Mouse (Mus musculus) olfactory bulb, adult 2 months (tissue): ENCODE measurements around the gene Skap2.

Experiments
- CTCF ChIP-seq: fragments of 200-500 bp; IDR thresholded peaks from 2 replicates; pipeline ENCODE4 v1.5.1; 2012; ENCODE audit warnings: low read depth, mild to moderate bottlenecking, low read length, moderate library complexity; ENCODE audit not compliant: insufficient read depth
- POLR2A ChIP-seq: fragments of 200-500 bp; IDR thresholded peaks from 2 replicates; pipeline ENCODE4 v1.6.1; 2012; ENCODE audit warnings: mild to moderate bottlenecking, low read depth, low read length, moderate library complexity; ENCODE audit not compliant: insufficient read depth

DNA sequence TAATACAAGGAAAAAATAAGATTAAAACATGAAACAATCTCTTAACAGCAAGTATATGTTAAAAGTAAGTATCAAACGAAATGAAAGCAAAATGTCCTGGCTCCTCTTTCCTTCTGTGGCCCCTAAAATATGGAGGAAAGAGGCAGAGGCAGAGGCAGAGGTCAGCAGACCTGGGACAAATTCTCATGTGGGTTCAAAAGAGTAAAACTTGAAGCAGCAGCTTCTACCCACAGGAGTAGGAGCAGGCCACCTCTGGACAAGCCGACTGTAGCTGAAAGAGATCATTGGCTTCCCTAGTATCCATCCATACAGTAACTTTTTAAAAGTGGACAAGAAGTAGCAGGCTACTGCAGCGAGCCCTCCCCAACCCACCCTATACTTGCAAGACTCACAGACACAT, 7.4 kb downstream of the Skap2 start:
- TF ChIP-seq POLR2A = no peak
- TF ChIP-seq CTCF = no peak
